Mouse (Mus musculus): ENCODE measurements around the gene Gm12355.

DNA sequence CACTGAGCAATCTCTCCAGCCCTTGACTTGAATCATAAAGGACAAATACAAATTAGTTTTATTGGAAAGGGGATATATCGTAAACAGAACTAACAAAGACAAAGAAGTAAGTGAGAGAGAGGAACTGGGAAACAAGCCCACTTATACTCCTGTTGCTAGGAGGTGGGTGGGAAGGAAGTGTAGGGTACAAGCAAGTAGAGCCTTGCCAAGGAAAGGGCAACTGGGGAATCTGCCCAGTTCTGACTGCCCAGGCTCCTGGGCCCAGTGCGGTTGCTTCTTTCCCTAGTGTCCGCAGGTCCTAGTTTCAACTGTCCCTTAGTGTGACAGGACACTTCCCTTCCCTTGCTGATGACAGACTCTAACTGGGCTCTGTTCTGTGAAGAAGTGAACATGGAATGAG lies 3.2 kb upstream of the Gm12355 start:
- TF ChIP-seq POLR2A (IDR thresholded peaks at IDR 0.05; ENCODE audit: borderline replicate concordance, extremely low read depth, low read depth, low read length) (no peak), CTCF (IDR thresholded peaks at IDR 0.05; ENCODE audit: insufficient read depth, low read length) (no peak)

All from lung, adult 2 months (tissue).